ENCODE assay signal across 23 mouse cellular contexts in the genomic region with DNA sequence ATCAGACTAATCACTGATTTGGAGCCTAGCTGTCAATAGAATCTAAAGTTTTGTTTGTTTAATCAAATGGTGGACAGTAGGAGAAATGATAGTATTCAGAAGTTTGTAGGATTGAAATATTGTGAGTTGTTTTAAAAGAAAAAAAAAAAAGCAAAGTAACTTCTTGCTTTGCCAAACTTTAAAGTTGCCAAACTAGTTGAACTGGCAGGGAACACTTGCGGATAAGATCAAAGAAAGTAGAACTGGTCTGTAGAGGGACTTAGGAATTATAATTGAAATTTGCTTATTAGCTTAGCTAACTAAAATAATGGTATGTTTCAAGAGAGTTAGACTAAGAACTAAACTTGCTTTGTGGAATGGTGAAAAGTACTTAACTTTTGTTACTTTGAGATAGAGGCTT. TPM values are rescaled to one million over a fixed set of nuclear protein-coding genes. Genes with fewer than 3 reads are reported as not detected.
A peak's percentile ranks its signal among the peaks of the same experiment; 100 is the strongest.
DNase-seq lines count a peak whose midpoint lies in the region; ATAC-seq and TF ChIP-seq lines count a peak whose summit lies in the region.
"Had no signal": no experiment of that assay in that cellular context is flagged by ENCODE, and none has a peak within 500 bp of the region (broad histone marks: within the 10 kb centered on the region; RNA-seq: fewer than 3 reads in every experiment).

No protein-coding gene starts in this region.

- no peak overlapping the region for H3K27ac ChIP-seq in liver, adult 2 months (replicated peaks; ENCODE audit: insufficient read depth, low read depth, low read length)
- no peak overlapping the region for H3K27ac ChIP-seq in liver, embryonic 12.5 days
- H3K27ac ChIP-seq: embryonic facial prominence, embryonic 13.5 days; embryonic facial prominence, embryonic 15.5 days; forebrain, embryonic 10.5 days; forebrain, embryonic 12.5 days had no signal

- H3K27me3 ChIP-seq in liver, adult 2 months (ENCODE audit: control insufficient read depth, insufficient read depth, low read length) = no peaks in the 10 kb centered on the region
- no peaks in the 10 kb centered on the region for H3K27me3 ChIP-seq in liver, embryonic 12.5 days (replicated peaks)
- H3K27me3 ChIP-seq: embryonic facial prominence, embryonic 13.5 days; embryonic facial prominence, embryonic 15.5 days; forebrain, embryonic 12.5 days had no signal

- DNase-seq in liver, adult 2 months (ENCODE audit: extremely low read depth, low read depth, low spot score) = peak; percentile 70
- peak; percentile 24 for DNase-seq in urinary bladder, postnatal 14 days (ENCODE audit: low spot score)
- DNase-seq in urinary bladder, adult 2 months (ENCODE audit: low spot score) = no peak
- no peak for DNase-seq in adrenal gland, postnatal 10 days
- DNase-seq: adrenal gland, adult 2 months; adrenal gland, postnatal 14 days; adrenal gland, postnatal 36 days; B cell, adult 2 months; cerebellum, adult 11-12 months; cerebellum, adult 2 months; cerebellum, adult 9-10 months; cerebellum, postnatal 14 days; cerebellum, postnatal 36 days; embryo, embryonic 11 days had no signal

- no peak overlapping the region for H3K4me3 ChIP-seq in liver, adult 2 months (ENCODE audit: insufficient read depth, low read depth, low read length)
- no peak overlapping the region for H3K4me3 ChIP-seq in liver, embryonic 12.5 days
- H3K4me3 ChIP-seq: embryonic facial prominence, embryonic 13.5 days; embryonic facial prominence, embryonic 15.5 days; erythroblast, embryonic 14.5 days; forebrain, embryonic 10.5 days; forebrain, embryonic 12.5 days had no signal

- peaks cover 15% of the 10 kb centered on the region for H3K79me2 ChIP-seq in liver, adult 2 months (ENCODE audit: control insufficient read depth, insufficient read depth, low read length)

- peaks cover 10% of the 10 kb centered on the region for H3K4me1 ChIP-seq in liver, adult 2 months (ENCODE audit: control insufficient read depth, insufficient read depth, low read length)
- H3K4me1 ChIP-seq in liver, embryonic 12.5 days = peaks cover 38% of the 10 kb centered on the region

- TF ChIP-seq POLR2A in liver, adult 2 months (IDR thresholded peaks at IDR 0.05; ENCODE audit: extremely low read depth, insufficient read depth, low read length) = no peak

- H3K4me2 ChIP-seq in liver, embryonic 12.5 days = no peak overlapping the region
- H3K4me2 ChIP-seq: embryonic facial prominence, embryonic 13.5 days; embryonic facial prominence, embryonic 15.5 days; forebrain, embryonic 12.5 days had no signal

- peaks cover 8% of the 10 kb centered on the region for H3K36me3 ChIP-seq in liver, adult 2 months (ENCODE audit: control insufficient read depth, insufficient read depth, low read length)
- H3K36me3 ChIP-seq in liver, embryonic 12.5 days = peaks cover 56% of the 10 kb centered on the region

- TF ChIP-seq CTCF in liver, adult 2 months (IDR thresholded peaks at IDR 0.05; ENCODE audit: low read depth, low read length) = no peak

- 37% methylated on average over 1 of the region's 1 CpGs for whole genome bisulfite sequencing in liver, adult 2 months
- WGBS in liver, embryonic 12.5 days (ENCODE audit: insufficient replicate concordance) = 96% methylated on average over 1 of the region's 1 CpGs

- no peaks in the 10 kb centered on the region for H3K9me3 ChIP-seq in liver, embryonic 12.5 days (replicated peaks)
- H3K9me3 ChIP-seq: embryonic facial prominence, embryonic 13.5 days; embryonic facial prominence, embryonic 15.5 days; forebrain, embryonic 10.5 days; forebrain, embryonic 12.5 days had no signal

- no peak overlapping the region for H3K9ac ChIP-seq in liver, adult 2 months (ENCODE audit: low read depth, low read length)
- no peak overlapping the region for H3K9ac ChIP-seq in liver, embryonic 12.5 days
- H3K9ac ChIP-seq: embryonic facial prominence, embryonic 13.5 days; embryonic facial prominence, embryonic 15.5 days; forebrain, embryonic 12.5 days had no signal

- ATAC-seq in liver, embryonic 12.5 days = no peak
- ATAC-seq: CD4-positive, CD25-positive, alpha-beta regulatory T cell, adult 4 months; forebrain, embryonic 14.5 days; forebrain, embryonic 16.5 days had no signal

RNA-seq across cellular contexts. Expression of a gene that starts 4.9 kb away (rescaled TPM):
- 0.20 and 0.37 TPM in 2 replicates for total RNA-seq in liver, adult 2 months (2014; rRNA removed)
- 0.48 and 0.85 TPM in 2 replicates for polyA plus RNA-seq in liver, adult 2 months (2012; rRNA removed)
- 2.1 and 2.3 TPM in 2 replicates for polyA plus RNA-seq in liver, embryonic 12.5 days (2016; fragmentation: Nextera tagmentation; extraction: Ambion mirVana)
- 0.69 TPM in 2 replicates for polyA plus RNA-seq in urinary bladder, adult 2 months (2012; rRNA removed)
- under 1 TPM in 1 of 2 experiments, not detected in 1; 0.63 TPM for total RNA-seq in adrenal gland, postnatal 10 days (2021)

RNA-seq across cellular contexts. Expression of a gene that starts 5.2 kb away (rescaled TPM):
- 40.7 and 48.3 TPM in 2 replicates for total RNA-seq in liver, adult 2 months (2014; rRNA removed)
- 62.7 and 66.7 TPM in 2 replicates for polyA plus RNA-seq in liver, adult 2 months (2012; rRNA removed)
- polyA plus RNA-seq in liver, embryonic 12.5 days (2016; fragmentation: Nextera tagmentation; extraction: Ambion mirVana) = 81.1 and 83.3 TPM in 2 replicates
- polyA plus RNA-seq in urinary bladder, adult 2 months (2012; rRNA removed) = 73.3 and 73.5 TPM in 2 replicates
- total RNA-seq in adrenal gland, postnatal 10 days (2021) = 100 to 1,000 TPM in 1 of 2 experiments, 10 to 100 TPM in 1; 94.9 to 116 TPM

RNA-seq across cellular contexts. Expression of a gene that starts 20.2 kb away (rescaled TPM):
- 14.6 and 16.0 TPM in 2 replicates for total RNA-seq in liver, adult 2 months (2014; rRNA removed)
- 1.7 and 2.2 TPM in 2 replicates for polyA plus RNA-seq in liver, adult 2 months (2012; rRNA removed)
- 56.5 and 57.3 TPM in 2 replicates for polyA plus RNA-seq in liver, embryonic 12.5 days (2016; fragmentation: Nextera tagmentation; extraction: Ambion mirVana)
- polyA plus RNA-seq in urinary bladder, adult 2 months (2012; rRNA removed) = 28.8 and 32.1 TPM in 2 replicates
- total RNA-seq in adrenal gland, postnatal 10 days (2021) = 10 to 100 TPM; 33.9 to 39.0 TPM

Comparison
In these comparisons a context has a peak if more than half of its experiments do, and no peak if none do; other contexts are left out.
1. DNase-seq: peak in liver, adult 2 months (single experiment) and urinary bladder, postnatal 14 days (single experiment); none in urinary bladder, adult 2 months (single experiment) and adrenal gland, postnatal 10 days (single experiment).